Mouse (Mus musculus) limb, embryonic 15.5 days (tissue): ENCODE measurements around the gene Cstf2t. TPM values are rescaled to one million over a fixed set of nuclear protein-coding genes. Genes with fewer than 3 reads are reported as not detected.
A peak's percentile ranks its signal among the peaks of the same experiment; 100 is the strongest.

ENCODE experiments used
- ATAC-seq: fragments of 200-750 bp; cut with Nextera tagmentation; 2 replicates; pipeline ENCODE4 v1.8.0; 2017; ENCODE audit warnings: low read depth, moderate TSS enrichment; ENCODE audit not compliant: insufficient number of reproducible peaks, low FRiP score, low TSS enrichment
- H3K27ac ChIP-seq: fragments of 300-500 bp; sonication (generic); 2 replicates; pipeline ENCODE4 v1.5.1; 2015; ENCODE audit warnings: moderate library complexity, mild to moderate bottlenecking, inconsistent platforms
- H3K27me3 ChIP-seq: fragments of 300-500 bp; sonication (generic); 2 replicates; pipeline ENCODE4 v1.6.1; 2015; ENCODE audit warnings: inconsistent platforms
- H3K36me3 ChIP-seq: fragments of 300-500 bp; sonication (generic); 2 replicates; pipeline ENCODE4 v1.6.1; 2015; ENCODE audit warnings: inconsistent platforms
- H3K4me1 ChIP-seq: fragments of 300-500 bp; sonication (generic); 2 replicates; pipeline ENCODE4 v1.6.1; 2015; ENCODE audit warnings: inconsistent platforms
- H3K4me2 ChIP-seq: fragments of 300-500 bp; sonication (generic); 2 replicates; pipeline ENCODE4 v1.6.1; 2015; ENCODE audit warnings: mild to moderate bottlenecking, inconsistent platforms
- H3K4me3 ChIP-seq: fragments of 300-500 bp; sonication (generic); 2 replicates; pipeline ENCODE4 v1.5.1; 2015; ENCODE audit warnings: mild to moderate bottlenecking, inconsistent platforms
- H3K9ac ChIP-seq: fragments of 300-500 bp; sonication (generic); 2 replicates; pipeline ENCODE4 v1.6.1; 2015; ENCODE audit warnings: inconsistent platforms
- H3K9me3 ChIP-seq: fragments of 300-500 bp; sonication (generic); 2 replicates; pipeline ENCODE4 v1.6.1; 2016; ENCODE audit warnings: inconsistent platforms
- WGBS: fragments of 180-500 bp; shearing (Covaris S2); methylation state at CpG from one replicate; pipeline ENCODE4 v1.1.7; 2015; 5-methylcytosine and 5-hydroxymethylcytosine counted together
- polyA plus RNA-seq: library from polyadenylated mRNA; unstranded; fragments of >200 nt; fragmentation: Nextera tagmentation; extraction: Ambion mirVana; gene quantifications from 2 replicates; pipeline ENCODE4 v1.2.1, GENCODE M21; 2015

Gene Cstf2t
- polyA plus RNA-seq, 1 experiment from 2014 or later = 46.3 TPM

- Histone ChIP-seq H3K9me3 (no peaks in the 10 kb centered on the region), H3K4me2 (peak overlapping the region; percentile 67), H3K4me3 (peak overlapping the region; percentile 61), H3K27ac (no peak overlapping the region), H3K4me1 (peaks cover 12% of the 10 kb centered on the region), H3K9ac (0 out of 2 replicates have a peak overlapping the region, but pooled peaks have one; percentile 62), H3K27me3 (no peaks in the 10 kb centered on the region), H3K36me3 (peaks cover 24% of the 10 kb centered on the region)
- WGBS = 97% methylated on average over 8 of the region's 8 CpGs
- ATAC-seq = no peak
These were observed 1.1 kb downstream of the Cstf2t start for GRCm38 (mm10) chr19:31083761-31084160.

- Histone ChIP-seq H3K27ac (no peak overlapping the region), H3K4me1 (no peaks in the 10 kb centered on the region), H3K27me3 (no peaks in the 10 kb centered on the region), H3K4me3 (no peak overlapping the region), H3K9me3 (no peaks in the 10 kb centered on the region), H3K9ac (no peak overlapping the region), H3K4me2 (no peak overlapping the region), H3K36me3 (no peaks in the 10 kb centered on the region)
- no peak for ATAC-seq
- 54% methylated on average over 3 of the region's 3 CpGs for WGBS
These were observed 15.2 kb downstream of the Cstf2t start for GRCm38 (mm10) chr19:31097857-31098256.

DNA sequence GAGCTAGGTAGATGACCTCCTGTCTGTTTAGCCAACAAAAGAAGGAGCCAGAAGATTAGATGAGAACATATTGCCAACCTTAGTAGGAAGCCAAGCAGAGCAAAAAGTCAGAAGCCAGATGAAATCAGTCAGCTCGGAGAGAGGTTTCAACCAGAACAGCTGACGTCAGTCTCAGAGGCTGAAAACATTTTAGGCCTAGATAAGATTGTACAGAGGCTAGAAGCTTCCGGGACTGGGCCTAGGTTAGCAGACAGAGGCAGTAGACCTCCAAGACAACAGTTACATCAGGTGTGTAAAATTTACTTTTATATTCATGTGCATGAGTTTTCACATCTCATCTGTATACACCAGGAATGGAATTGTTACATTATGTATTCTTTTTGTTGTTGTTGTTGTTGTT is 16.7 kb downstream of the Cstf2t start:
- Histone ChIP-seq H3K27me3 (no peaks in the 10 kb centered on the region), H3K27ac (no peak overlapping the region), H3K9me3 (no peaks in the 10 kb centered on the region), H3K9ac (no peak overlapping the region), H3K4me3 (no peak overlapping the region), H3K36me3 (no peaks in the 10 kb centered on the region), H3K4me2 (no peak overlapping the region), H3K4me1 (no peaks in the 10 kb centered on the region)
- WGBS = 89% methylated on average over 3 of the region's 3 CpGs
- ATAC-seq = no peak

DNA sequence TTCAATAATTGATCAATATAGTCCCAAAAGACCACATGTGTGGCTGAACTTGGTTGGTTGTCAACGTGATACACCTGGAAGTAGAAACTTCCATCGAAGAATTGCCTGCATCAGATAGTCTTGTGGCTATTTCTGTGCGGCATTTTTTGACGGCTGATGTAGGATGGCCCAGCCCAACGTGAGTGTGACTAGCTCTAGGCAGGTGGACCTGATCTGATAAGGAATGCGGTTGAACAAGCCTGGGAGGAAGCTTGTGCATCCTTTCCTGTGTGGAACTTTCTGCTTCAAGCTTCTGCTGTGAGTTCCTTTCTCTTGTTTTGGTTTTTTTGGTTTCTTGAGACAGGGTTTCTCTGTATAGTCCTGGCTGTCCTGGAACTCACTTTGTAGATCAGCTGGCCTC is 22.1 kb downstream of the Cstf2t start:
- Histone ChIP-seq H3K36me3 (no peaks in the 10 kb centered on the region), H3K27ac (no peak overlapping the region), H3K4me3 (no peak overlapping the region), H3K9ac (no peak overlapping the region), H3K9me3 (no peaks in the 10 kb centered on the region), H3K4me2 (no peak overlapping the region), H3K4me1 (peaks cover 5% of the 10 kb centered on the region; the same call in 1 of the 2 replicates), H3K27me3 (no peaks in the 10 kb centered on the region)
- no peak for ATAC-seq
- WGBS = 68% methylated on average over 6 of the region's 6 CpGs

GRCm38 (mm10) chr19:31106036-31106435 is 23.4 kb downstream of the Cstf2t start:
- Histone ChIP-seq H3K9me3 (no peaks in the 10 kb centered on the region), H3K27ac (no peak overlapping the region), H3K9ac (no peak overlapping the region), H3K4me2 (no peak overlapping the region), H3K27me3 (no peaks in the 10 kb centered on the region), H3K4me3 (no peak overlapping the region), H3K36me3 (no peaks in the 10 kb centered on the region), H3K4me1 (peaks cover 5% of the 10 kb centered on the region; the same call in 1 of the 2 replicates)
- no peak for ATAC-seq
- WGBS = 57% methylated on average over 3 of the region's 3 CpGs

- WGBS = 24% methylated on average over 9 of the region's 9 CpGs
- no peaks in the 10 kb centered on the region for H3K9me3 ChIP-seq
- no peaks in the 10 kb centered on the region for H3K27me3 ChIP-seq
- H3K36me3 ChIP-seq = no peaks in the 10 kb centered on the region
- H3K4me2 ChIP-seq = no peak overlapping the region
- no peak for ATAC-seq
- no peak overlapping the region for H3K9ac ChIP-seq
- peaks cover 5% of the 10 kb centered on the region; the same call in 1 of the 2 replicates for H3K4me1 ChIP-seq
- H3K4me3 ChIP-seq = no peak overlapping the region
- H3K27ac ChIP-seq = no peak overlapping the region
These were observed 24.4 kb downstream of the Cstf2t start for GRCm38 (mm10) chr19:31106835-31107554.

- Histone ChIP-seq H3K4me2 (no peak overlapping the region), H3K27me3 (no peaks in the 10 kb centered on the region), H3K4me1 (no peaks in the 10 kb centered on the region), H3K9me3 (no peaks in the 10 kb centered on the region), H3K36me3 (no peaks in the 10 kb centered on the region), H3K9ac (no peak overlapping the region), H3K4me3 (no peak overlapping the region), H3K27ac (no peak overlapping the region)
- 20% methylated on average over 4 of the region's 4 CpGs for WGBS
- ATAC-seq = no peak
These were observed 32.1 kb downstream of the Cstf2t start for GRCm38 (mm10) chr19:31114690-31115089.

DNA sequence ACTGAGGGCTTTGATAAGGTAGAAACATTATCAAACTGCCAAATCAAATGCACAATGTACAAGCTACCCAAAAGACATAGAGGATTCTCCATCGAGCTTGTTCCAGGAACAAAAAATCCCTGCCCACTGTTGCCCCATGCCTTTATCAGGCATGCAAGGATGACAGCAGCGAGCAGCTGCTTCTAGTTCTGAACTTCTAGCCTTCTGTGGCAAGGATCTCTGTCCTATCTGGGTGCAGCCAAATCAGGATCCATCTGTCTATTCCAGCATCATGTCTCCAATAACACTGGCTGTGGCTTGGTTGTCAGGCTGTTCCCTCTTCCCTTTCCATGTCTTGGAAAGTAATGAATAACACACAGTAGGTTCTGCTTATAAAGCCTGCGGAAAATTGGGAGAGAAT is 42.0 kb downstream of the Cstf2t start:
- Histone ChIP-seq H3K4me3 (no peak overlapping the region), H3K27me3 (no peaks in the 10 kb centered on the region), H3K9ac (no peak overlapping the region), H3K4me1 (no peaks in the 10 kb centered on the region), H3K4me2 (no peak overlapping the region), H3K27ac (no peak overlapping the region), H3K9me3 (no peaks in the 10 kb centered on the region), H3K36me3 (no peaks in the 10 kb centered on the region)
- no peak for ATAC-seq
- WGBS = 81% methylated on average over 3 of the region's 3 CpGs

DNA sequence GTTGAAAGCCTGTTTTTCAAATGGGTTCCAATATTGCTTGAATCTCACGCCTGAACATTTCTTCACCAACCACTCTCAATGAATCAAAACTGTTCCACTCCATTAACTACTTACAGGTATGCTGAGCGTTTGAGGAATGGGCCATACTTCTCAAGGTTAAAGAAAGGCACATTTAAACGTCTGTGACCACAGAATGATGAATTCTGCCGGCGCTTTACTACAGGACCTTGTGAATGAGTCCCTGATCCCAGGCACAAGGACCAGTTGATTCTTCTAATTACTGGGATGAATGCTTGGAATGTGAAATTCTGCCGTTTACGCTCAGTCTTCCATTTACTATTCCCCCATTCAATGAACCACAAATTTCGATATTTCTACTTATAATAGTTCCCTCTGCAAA is 50.0 kb downstream of the Cstf2t start:
- no peak overlapping the region for H3K4me2 ChIP-seq
- no peak overlapping the region for H3K9ac ChIP-seq
- H3K36me3 ChIP-seq = no peaks in the 10 kb centered on the region
- H3K27me3 ChIP-seq = no peaks in the 10 kb centered on the region
- no peaks in the 10 kb centered on the region for H3K9me3 ChIP-seq
- ATAC-seq = no peak
- no peak overlapping the region for H3K4me3 ChIP-seq
- no peaks in the 10 kb centered on the region for H3K4me1 ChIP-seq
- H3K27ac ChIP-seq = no peak overlapping the region
- WGBS = 66% methylated on average over 8 of the region's 8 CpGs

DNA sequence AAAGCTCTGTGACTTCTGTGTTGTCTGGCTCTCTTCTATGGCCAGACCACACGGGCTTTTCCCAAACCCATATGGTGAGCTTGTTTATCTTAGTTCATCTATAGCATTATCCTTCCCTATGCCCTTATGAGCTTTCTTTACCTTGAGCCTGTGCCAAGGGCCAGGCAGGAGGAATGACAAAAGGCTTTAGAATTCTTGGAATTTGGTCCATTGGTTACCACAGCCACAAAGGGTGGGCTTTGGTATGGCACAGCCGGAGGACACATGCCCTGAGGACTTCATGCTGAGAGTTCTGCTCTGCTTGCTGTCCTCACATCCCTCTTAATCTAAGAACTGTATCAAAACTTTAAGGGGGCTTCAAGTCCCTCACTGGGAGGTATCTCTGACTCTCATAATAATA is 53.7 kb downstream of the Cstf2t start:
- ATAC-seq = no peak
- Histone ChIP-seq H3K27ac (no peak overlapping the region), H3K9me3 (no peaks in the 10 kb centered on the region), H3K27me3 (no peaks in the 10 kb centered on the region), H3K4me1 (no peaks in the 10 kb centered on the region), H3K9ac (no peak overlapping the region), H3K36me3 (no peaks in the 10 kb centered on the region), H3K4me2 (no peak overlapping the region), H3K4me3 (no peak overlapping the region)
- 40% methylated on average over 2 of the region's 2 CpGs for whole genome bisulfite sequencing
